Mouse (Mus musculus) neutrophil, adult 5-6 weeks (primary cell): ENCODE results near the gene Plppr5. TPM values are rescaled to one million over a fixed set of nuclear protein-coding genes. Genes with fewer than 3 reads are reported as not detected.

Experiments
- ATAC-seq: fragments of 151-379, 151-347 bp; 2 replicates; pipeline ENCODE4 v1.8.0; 2017; ENCODE audit warnings: mild to moderate bottlenecking, moderate TSS enrichment; ENCODE audit not compliant: insufficient number of reproducible peaks, poor library complexity, low FRiP score, severe bottlenecking; ENCODE audit errors: extremely low read depth
- total RNA-seq: library from RNA; stranded (forward); fragments of 200-1000 nt; gene quantifications from 2 replicates; pipeline ENCODE4 v1.2.3, GENCODE M21; 2017

Gene Plppr5
- total RNA-seq: not detected in 2 replicates

DNA sequence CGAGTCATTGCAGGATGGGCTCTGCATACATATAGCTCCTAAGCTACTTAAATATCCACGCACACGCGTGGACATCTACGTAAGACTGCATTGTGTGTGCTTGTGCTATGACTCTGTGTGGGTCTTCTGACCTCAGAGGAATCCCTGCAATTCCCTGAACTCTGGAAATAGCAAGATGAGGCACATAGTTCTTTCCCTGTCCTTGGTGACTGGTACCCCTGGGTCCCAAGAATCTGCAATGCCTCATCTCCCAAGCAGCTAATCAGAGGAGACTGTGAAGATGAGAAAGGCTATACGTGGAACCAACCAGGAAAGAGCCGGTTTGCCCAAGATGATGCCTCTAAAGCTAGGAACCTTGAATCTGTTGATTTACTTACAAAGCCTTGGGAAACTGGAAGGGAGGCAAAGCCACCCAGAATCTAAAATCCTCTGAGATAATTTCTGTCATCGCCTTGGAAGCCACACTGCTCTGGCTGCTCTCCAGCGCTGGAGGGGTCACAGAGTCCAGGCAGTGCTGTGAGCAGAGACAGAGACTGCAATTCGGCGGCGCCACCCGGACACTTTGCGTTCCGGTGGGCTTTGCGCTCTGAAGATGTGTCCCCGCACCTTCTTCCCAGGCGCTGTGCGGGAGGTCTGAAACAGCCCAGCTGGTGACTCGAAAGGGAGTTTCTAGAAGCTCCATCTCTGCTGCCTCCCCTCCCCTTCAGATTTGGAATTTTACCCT, at the start of gene Plppr5:
Gene Plppr5 (plus strand): TSS at position 308 of the 724 bp plus-strand sequence.
- no peak for ATAC-seq

DNA sequence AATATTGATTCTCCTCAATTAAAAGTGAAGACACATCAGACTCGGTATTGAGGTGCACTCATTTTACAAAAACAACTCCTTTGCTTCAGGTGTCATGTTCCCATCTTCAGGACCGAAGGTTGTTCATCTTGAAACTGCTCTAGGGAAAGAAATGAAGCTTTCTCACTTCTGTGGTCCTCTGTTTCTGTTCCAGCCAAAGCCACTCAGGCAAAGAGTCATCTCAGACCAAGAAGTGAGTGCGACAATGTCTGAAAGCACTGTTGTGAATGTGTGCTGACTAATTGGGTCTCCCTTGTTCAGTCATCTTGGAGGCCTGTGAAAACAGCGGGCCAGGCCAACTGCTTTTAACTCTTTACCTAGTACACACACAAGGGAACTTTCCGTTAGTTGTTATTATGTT, 24.7 kb upstream of the Plppr5 start:
- ATAC-seq: no peak

DNA sequence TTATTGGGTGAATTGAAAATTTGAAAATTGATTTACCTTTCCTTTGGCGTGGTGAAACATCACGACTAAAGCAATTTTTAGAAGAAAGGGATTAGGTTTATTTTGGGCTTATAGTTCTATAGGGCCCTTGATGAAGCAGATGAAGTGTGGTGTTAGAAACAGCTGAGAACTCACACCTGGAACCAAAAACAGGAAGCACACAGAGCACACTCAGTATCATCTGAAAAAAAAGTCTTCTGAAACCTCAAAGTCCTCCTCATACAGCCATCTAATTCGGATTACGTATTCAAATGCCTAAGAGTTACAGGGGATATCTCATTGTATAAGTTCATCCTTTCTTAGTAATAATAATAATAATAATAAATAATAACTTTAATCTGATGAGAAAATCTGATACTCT, 24.1 kb upstream of the Plppr5 start:
- ATAC-seq: no peak

DNA sequence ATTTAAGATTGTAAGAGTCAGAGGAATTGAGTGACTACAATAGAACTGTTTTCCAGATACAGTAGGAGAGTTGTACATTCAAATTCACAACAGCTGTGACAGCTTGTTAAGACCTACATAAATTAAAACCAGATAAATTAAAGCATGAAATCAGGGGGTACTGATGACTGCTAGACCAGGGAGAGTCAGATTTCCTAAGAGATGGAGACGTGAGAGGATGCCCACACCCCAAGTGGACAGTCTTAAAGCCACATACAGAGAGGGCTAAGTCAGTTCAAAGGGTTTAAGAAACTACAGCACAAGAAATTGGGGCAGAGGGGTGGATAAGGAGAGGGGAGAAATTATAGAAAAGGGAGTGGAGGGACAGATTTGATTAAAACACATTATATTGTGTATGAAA, 17.7 kb upstream of the Plppr5 start:
- ATAC-seq: no peak

DNA sequence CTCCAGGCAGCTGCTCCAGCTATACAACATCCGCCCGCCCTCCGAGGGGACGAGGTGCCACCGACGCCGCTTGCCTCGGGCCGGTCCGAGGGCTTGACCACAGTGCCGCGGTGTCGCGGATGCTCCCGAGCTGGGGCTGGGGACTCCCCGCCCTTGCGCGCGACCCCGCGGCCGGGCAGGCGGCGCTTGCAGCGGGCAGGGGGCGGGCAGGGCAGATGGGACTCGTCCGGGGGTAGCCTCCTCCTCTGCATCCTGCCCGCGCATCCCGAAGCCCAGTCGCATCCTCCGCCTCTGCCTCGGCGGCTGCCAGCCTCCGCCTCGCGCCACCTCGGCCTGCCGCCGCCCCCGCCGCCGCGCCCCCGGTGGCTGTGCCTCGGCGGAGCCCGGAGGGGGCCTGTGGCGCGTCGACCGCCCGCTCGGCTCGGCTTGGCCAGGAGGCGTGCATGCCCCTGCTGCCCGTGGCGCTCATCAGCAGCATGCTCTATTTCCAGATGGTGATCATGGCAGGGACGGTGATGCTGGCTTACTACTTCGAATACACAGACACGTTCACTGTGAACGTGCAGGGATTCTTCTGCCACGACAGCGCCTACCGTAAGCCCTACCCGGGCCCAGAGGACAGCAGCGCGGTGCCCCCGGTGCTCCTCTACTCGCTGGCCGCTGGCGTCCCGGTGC, 754 bp downstream of the Plppr5 start:
- ATAC-seq: no peak

DNA sequence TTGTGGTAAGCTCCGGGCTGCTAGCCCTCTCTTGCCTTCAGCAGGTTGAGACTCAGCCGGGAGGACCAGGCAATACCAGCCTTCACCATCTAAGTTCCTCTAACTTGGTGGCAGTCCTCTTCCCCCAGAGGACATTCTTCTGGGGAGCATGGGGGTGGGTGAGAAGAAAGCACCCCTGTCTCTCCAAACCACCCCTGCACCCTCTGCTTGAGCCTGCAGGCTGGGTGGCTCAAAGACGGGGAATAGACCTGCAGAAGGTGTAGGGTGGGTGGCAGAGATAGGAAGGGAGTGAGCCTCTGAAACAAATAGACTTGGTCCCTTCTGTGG, 1.3 kb downstream of the Plppr5 start:
- ATAC-seq: no peak

DNA sequence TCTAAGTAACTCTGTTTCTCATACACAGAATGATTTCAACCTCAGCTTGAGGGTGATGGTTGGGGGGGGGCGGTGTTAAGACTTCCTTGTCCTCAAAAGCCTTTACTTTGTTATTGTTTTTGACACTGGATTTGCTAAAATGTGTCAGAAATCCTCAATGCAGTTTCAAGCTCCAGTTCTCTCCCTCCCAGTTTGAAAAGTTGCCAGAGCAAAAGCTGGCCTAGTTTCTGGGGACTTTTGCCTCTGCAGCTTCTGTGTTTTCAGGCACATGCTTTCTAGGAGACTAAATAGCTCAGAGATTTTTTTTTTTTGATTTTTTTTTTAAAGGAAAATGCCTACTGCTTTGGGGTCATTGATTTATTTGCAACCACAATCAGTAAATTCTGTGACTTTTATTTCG, 2.7 kb downstream of the Plppr5 start:
- ATAC-seq: no peak

DNA sequence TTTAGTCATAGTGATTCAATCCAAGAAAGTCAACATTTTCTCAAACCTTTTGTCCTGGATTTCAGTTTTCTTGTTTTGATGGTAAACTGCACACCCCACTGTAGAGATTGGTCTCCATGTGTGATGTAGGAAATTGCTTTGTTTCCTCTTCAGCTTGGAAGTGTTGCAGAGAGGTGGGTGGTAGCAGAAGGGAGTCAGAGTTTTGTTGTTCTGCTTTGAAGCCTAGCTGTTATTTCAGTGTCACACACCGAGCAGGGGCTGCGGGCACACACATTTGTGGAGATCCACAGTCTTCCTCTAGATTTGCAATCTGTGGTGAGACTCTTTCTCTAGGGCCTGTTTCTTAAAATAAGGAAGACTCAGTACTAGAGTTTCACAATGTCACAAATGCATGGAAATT, 8.0 kb downstream of the Plppr5 start:
- ATAC-seq: no peak

DNA sequence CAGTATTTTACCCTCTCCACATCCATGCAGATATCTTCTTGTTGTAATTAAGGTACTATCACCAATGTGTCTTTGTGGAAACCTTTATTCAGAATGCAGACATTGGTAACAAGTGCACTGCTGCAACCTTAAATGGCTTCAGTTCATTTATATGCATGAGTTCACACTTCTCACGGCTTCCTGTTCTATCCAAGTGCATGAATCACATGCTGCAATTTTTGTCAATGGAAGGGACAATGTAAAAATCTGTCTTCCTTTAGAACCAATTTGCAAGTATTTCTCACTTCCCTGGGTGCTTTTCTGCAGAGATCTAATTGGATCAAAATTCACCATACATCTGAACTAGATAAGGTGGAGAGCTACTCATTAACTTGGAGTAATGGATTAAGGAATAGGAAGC, 27.8 kb downstream of the Plppr5 start:
- ATAC-seq: no peak

DNA sequence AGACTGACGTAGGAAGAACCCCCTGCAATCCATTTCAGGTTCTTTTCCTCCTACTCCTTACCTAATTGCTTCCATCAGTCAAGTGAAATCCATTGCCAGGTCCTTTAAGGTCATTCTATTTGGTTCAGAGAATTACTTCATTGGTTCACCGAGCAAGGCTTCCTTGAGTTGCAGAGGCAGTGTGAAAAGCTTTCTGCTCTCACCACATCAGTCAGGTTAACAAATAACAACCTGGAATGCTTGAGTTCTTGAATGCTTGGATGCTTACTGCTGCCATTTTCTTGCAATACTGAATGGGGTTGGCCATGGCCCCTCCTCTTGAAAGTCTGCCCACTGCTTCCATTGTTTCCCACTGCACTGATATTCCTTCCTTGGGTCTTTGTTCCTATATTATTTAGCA, 28.8 kb downstream of the Plppr5 start:
- ATAC-seq: no peak

DNA sequence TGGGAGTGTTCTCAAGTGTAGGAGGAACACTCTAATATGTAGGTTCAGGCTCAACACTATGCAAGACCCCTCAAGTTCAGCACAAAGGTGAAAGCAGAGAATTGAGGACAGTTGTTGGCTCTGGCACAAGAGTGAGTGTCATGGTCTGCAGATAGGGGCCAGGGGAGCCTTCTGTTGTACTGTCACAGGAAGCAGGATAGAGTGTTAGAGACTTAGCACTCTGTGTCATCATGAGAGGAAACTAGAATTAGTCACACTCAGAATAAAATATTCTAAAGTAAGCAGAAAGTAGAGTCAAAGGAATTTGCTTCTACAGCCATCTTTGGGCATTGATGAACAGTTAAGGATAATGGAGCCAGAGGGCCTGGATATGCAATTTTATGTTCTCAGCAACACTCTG, 31.7 kb downstream of the Plppr5 start:
- ATAC-seq: no peak

DNA sequence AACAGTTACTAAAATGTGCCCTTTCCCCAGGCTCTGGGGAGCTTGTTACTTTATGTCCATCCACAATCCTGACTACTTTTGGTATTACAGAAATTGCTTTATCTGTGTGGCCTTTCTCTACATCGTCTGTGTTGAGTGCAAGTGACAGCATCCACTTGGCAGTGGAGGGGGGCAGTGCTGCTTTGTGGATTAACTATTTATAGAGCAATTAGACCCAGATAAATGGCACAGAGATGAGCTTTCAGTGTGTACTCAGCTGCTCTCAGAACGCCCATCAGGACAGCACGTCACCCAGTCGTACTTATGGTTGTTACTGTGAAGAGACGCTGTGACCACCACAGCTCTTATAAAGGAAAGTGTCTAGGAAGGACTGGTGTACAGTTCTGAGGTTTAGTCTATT, 36.8 kb downstream of the Plppr5 start:
- ATAC-seq: no peak

DNA sequence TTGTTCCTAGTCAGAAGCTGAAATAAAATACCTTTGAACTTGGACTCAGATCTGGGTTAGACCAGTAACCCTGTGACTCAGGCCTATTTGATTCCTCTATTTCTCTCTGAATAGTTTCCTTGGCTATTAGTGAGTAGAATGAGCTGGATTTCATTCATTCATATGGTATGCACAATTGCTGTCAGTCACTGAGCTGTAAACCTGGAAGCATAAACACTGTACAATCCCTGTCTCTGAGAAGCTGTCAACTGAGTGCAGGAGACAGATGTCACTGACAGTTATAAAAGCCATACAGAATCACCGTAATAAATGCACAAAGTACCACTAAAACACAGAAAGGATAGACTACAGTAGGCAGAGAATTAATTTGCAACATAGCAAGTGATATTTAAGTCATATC, 40.2 kb downstream of the Plppr5 start:
- no peak for ATAC-seq

DNA sequence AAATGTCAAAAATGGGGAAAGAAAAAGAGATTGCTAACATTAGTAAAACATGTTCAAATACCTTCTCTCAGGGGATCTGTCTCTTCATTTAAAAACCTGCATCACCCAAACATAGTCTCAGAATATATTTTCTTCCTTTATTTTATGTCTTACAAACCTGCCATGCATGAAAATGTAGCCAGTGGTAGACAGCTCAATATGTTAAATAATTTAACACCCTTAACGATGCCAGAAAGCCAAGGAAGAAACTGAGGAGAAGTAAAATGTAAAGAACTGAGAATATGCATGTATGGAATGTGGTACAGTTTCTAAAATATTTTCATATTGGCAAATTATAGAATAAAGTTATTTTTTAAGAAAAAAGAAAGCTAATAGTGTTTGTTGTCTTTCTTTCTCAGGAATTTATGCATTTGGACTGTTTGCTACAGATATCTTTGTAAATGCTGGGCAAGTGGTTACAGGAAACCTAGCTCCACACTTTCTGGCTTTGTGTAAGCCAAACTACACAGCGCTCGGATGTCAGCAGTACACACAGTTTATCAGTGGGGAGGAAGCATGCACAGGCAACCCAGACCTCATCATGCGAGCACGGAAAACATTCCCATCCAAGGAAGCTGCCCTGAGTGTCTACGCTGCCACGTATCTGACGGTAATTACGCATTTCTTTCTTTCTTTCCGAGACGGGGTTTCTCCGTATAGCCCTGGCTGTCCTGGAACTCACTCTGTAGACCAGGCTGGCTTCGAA, 50.8 kb downstream of the Plppr5 start:
- ATAC-seq: no peak

DNA sequence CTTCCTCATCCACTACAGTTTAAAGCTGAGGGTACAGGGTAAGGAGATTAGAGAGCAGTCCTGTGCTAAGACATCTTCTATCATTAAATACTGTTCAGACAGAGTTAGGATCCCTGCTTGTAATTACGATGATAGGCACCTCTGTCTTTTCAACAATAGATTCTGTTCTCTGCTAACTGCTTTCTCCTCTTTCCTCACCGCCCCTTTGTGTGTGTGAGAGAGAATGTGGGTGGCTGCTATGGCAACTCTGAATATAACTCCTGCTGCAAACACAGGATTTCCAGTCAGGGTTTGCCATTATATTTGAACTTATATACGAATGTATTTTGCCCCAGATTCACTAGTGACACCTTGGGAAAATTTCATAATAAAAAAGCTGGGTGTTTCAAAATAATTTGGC, 54.2 kb downstream of the Plppr5 start:
- no peak for ATAC-seq

DNA sequence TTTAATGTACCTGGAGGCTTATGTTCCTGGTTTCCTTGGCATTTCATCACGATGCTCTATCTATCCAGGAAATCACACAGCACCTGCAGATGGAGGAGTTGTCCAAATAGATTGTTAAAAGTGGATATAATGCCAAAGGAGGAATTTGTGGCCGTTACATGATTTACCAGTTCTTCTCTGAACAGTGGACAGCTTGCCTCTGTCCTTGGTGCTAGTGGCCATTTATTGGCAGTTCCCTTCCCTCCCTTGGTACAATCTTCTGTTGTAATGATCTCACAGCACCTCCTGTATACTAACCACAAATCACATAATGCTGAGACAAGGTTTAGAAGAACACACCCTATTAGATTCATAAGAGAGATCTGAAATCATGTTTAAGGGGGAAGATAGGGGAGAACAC, 55.7 kb downstream of the Plppr5 start:
- ATAC-seq: no peak

DNA sequence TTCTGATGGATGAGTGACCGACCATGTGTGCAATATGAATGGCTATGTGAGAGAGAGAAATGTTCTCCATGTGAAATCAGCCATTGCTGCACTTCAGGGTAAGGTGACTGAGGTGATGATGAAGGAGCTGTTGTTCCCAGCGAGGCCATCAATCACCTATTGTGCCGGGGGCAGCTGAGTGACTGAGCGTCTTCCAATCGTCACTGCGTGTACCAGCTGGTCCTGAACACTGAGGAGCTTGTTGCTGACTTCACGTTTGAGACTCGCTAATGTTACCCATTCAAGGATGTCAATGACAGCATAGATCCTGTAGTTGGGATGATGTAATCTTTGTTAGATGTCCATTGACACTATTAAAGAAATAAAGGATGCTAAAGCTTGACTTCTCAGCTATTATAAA, 74.0 kb downstream of the Plppr5 start:
- no peak for ATAC-seq

DNA sequence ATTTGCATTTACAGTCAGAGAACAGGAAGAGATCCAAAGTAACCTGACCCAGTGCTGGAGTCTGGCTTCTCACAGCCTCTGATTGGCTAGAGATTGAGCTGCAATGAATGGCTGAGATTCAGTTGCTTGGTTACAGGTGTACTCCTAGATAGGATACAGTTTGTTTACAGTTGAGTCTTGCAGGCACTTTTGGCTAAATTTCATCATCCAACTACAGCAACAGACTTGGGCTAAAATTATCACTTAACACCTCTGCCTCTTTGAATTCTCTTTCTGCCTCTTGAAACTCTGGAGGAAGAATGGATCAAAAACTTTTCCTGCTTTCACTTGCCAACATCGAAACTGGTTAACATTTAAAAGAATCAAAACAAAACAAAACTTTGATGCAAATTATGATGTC, 89.7 kb downstream of the Plppr5 start:
- ATAC-seq: no peak

DNA sequence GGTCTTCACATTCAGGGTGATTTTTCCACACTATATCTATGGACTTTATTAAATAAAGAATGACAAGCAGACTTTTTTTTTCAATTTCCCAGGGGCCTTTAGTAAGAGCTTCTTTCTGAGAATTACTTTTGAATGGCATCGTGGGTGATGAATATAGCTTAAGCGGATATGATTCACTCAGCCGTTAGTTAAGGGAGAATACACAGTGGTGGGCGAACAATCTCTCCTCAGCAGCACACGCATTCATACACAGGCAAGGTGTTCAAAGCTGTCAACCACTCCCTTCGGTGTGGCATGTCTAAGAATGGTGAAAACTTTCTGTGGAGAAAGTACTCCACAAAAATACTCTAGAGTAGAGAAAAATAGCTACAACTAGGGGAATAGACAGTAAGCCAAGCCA, 104.6 kb downstream of the Plppr5 start:
- no peak for ATAC-seq

DNA sequence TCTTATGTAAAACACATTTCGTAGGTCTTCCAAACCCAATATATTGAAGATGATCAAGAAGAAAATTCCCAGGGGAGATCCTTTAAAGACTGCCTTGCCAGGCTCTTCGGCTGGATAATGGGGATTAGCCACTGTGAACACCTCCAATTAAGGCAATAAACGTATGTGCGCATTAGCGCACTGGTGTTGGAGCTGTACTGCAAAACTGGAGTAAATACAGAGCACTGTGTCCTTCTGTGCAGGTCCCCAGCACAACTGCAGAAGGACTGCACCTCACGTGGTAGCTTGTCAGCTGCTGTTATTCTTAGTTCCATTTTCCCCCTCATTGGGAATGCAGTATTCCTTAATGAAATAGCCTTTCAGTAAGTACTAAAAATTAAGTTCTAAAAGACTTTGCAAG, 110.0 kb downstream of the Plppr5 start:
- no peak for ATAC-seq
